ENCODE assay signal across 19 mouse cellular contexts in genomic region chr17:26608877-26609276, GRCm38 (mm10). TPM values are rescaled to one million over a fixed set of nuclear protein-coding genes. Genes with fewer than 3 reads are reported as not detected.
DNase-seq lines count a peak whose midpoint lies in the region; ATAC-seq and TF ChIP-seq lines count a peak whose summit lies in the region.
"Had no signal": no experiment of that assay in that cellular context is flagged by ENCODE, and none has a peak within 500 bp of the region (broad histone marks: within the 10 kb centered on the region; RNA-seq: fewer than 3 reads in every experiment).

No protein-coding gene starts in this region.

- no peak for TF ChIP-seq POLR2A in embryonic fibroblast, embryonic 13.5 days (IDR thresholded peaks at IDR 0.05; ENCODE audit: low read depth, low read length)

- H3K27ac ChIP-seq in heart, embryonic 12.5 days (ENCODE audit: poor library complexity, severe bottlenecking): peak overlapping the region; percentile 17; the same call in 1 of the 2 replicates
- 0 out of 2 replicates have a peak overlapping the region, but pooled peaks have one; percentile 2 for H3K27ac ChIP-seq in liver, embryonic 11.5 days (ENCODE audit: low read depth, low read length)
- peak overlapping the region; percentile 32; the same call in 1 of the 2 replicates for H3K27ac ChIP-seq in embryonic fibroblast, embryonic 13.5 days (ENCODE audit: insufficient read depth, low read length)
- H3K27ac ChIP-seq in neural tube, embryonic 15.5 days (replicated peaks): no peak overlapping the region
- no peak overlapping the region for H3K27ac ChIP-seq in hindbrain, embryonic 16.5 days (ENCODE audit: low read depth, low read length)
- H3K27ac ChIP-seq: embryonic facial prominence, embryonic 13.5 days; forebrain, embryonic 15.5 days; hindbrain, embryonic 15.5 days; limb, embryonic 13.5 days; stomach, embryonic 15.5 days had no signal

- H3K4me2 ChIP-seq in heart, embryonic 12.5 days: no peak overlapping the region
- no peak overlapping the region for H3K4me2 ChIP-seq in liver, embryonic 11.5 days
- H3K4me2 ChIP-seq in neural tube, embryonic 15.5 days: no peak overlapping the region
- H3K4me2 ChIP-seq in hindbrain, embryonic 16.5 days (ENCODE audit: low read length): no peak overlapping the region
- H3K4me2 ChIP-seq: embryonic facial prominence, embryonic 13.5 days; forebrain, embryonic 15.5 days; hindbrain, embryonic 15.5 days; limb, embryonic 13.5 days; stomach, embryonic 15.5 days had no signal

- H3K27me3 ChIP-seq in heart, embryonic 12.5 days (replicated peaks): no peaks in the 10 kb centered on the region
- no peaks in the 10 kb centered on the region for H3K27me3 ChIP-seq in liver, embryonic 11.5 days (replicated peaks; ENCODE audit: control insufficient read depth, insufficient read depth, low read length)
- no peaks in the 10 kb centered on the region for H3K27me3 ChIP-seq in neural tube, embryonic 15.5 days (replicated peaks)
- H3K27me3 ChIP-seq in hindbrain, embryonic 16.5 days (replicated peaks; ENCODE audit: control insufficient read depth, insufficient read depth, low read length): no peaks in the 10 kb centered on the region
- H3K27me3 ChIP-seq: embryonic facial prominence, embryonic 13.5 days; forebrain, embryonic 15.5 days; hindbrain, embryonic 15.5 days; limb, embryonic 13.5 days; megakaryocyte, embryonic 14.5 days; stomach, embryonic 15.5 days had no signal

- no peak overlapping the region for H3K9ac ChIP-seq in heart, embryonic 12.5 days
- no peak overlapping the region for H3K9ac ChIP-seq in liver, embryonic 11.5 days (ENCODE audit: low read depth, low read length)
- H3K9ac ChIP-seq in neural tube, embryonic 15.5 days (replicated peaks): no peak overlapping the region
- H3K9ac ChIP-seq in hindbrain, embryonic 16.5 days (ENCODE audit: low read depth, low read length): no peak overlapping the region
- H3K9ac ChIP-seq: embryonic facial prominence, embryonic 13.5 days; forebrain, embryonic 15.5 days; hindbrain, embryonic 15.5 days; limb, embryonic 13.5 days; stomach, embryonic 15.5 days had no signal

- DNase-seq in heart, adult 9 months (ENCODE audit: low spot score in 2 of 2): no peak
- DNase-seq in liver, embryonic 11.5 days (ENCODE audit: low spot score): no peak
- DNase-seq in liver: no peak
- DNase-seq: adrenal gland, adult 2 months; lung, adult 2 months; midbrain, embryonic 14.5 days; right cerebral cortex, postnatal 25 days had no signal

- WGBS in heart, embryonic 12.5 days: 83% methylated on average over 8 of the region's 8 CpGs
- WGBS in liver, embryonic 11.5 days: 87% methylated on average over 8 of the region's 8 CpGs
- WGBS in neural tube, embryonic 15.5 days: over 99% methylated on average over 8 of the region's 8 CpGs
- WGBS in hindbrain, embryonic 16.5 days: 93% methylated on average over 6 of the region's 8 CpGs

- H3K36me3 ChIP-seq in heart, embryonic 12.5 days: peaks cover 38% of the 10 kb centered on the region
- H3K36me3 ChIP-seq in liver, embryonic 11.5 days (ENCODE audit: control insufficient read depth, insufficient read depth, low read length): peaks cover 14% of the 10 kb centered on the region
- peaks cover 24% of the 10 kb centered on the region for H3K36me3 ChIP-seq in neural tube, embryonic 15.5 days
- H3K36me3 ChIP-seq in hindbrain, embryonic 16.5 days (ENCODE audit: control insufficient read depth, insufficient read depth, low read length): peaks cover 3% of the 10 kb centered on the region; the same call in 1 of the 2 replicates

- TF ChIP-seq CTCF in embryonic fibroblast, embryonic 13.5 days (IDR thresholded peaks at IDR 0.05; ENCODE audit: borderline replicate concordance, insufficient read depth, low read length): no peak

- H3K4me1 ChIP-seq in heart, embryonic 12.5 days (replicated peaks): peaks cover 44% of the 10 kb centered on the region
- H3K4me1 ChIP-seq in liver, embryonic 11.5 days (replicated peaks; ENCODE audit: control insufficient read depth, insufficient read depth, low read length): no peaks in the 10 kb centered on the region; the same call in 1 of the 2 replicates
- H3K4me1 ChIP-seq in embryonic fibroblast, embryonic 13.5 days (ENCODE audit: control insufficient read depth, insufficient read depth, low read length): peaks cover 36% of the 10 kb centered on the region
- H3K4me1 ChIP-seq in neural tube, embryonic 15.5 days: peaks cover 11% of the 10 kb centered on the region
- H3K4me1 ChIP-seq in hindbrain, embryonic 16.5 days (ENCODE audit: control insufficient read depth, insufficient read depth, low read depth, low read length): peaks cover 3% of the 10 kb centered on the region; the same call in 1 of the 2 replicates
- H3K4me1 ChIP-seq: stomach, embryonic 15.5 days had no signal

- 0 out of 2 replicates have a peak, but pooled peaks have one; percentile 47 for ATAC-seq in heart, embryonic 12.5 days (ENCODE audit: insufficient number of reproducible peaks, low FRiP score)
- 0 out of 2 replicates have a peak, but pooled peaks have one; percentile 29 for ATAC-seq in liver, embryonic 11.5 days (replicated peaks; ENCODE audit: low FRiP score)
- no peak for ATAC-seq in neural tube, embryonic 15.5 days (ENCODE audit: low FRiP score)
- ATAC-seq in hindbrain, embryonic 16.5 days: no peak
- ATAC-seq: forebrain, embryonic 15.5 days; intestine, embryonic 16.5 days had no signal

- no peak overlapping the region for H3K4me3 ChIP-seq in heart, embryonic 12.5 days
- H3K4me3 ChIP-seq in liver, embryonic 11.5 days (ENCODE audit: low read depth, low read length): no peak overlapping the region
- no peak overlapping the region for H3K4me3 ChIP-seq in embryonic fibroblast, embryonic 13.5 days (ENCODE audit: insufficient read depth, low read length)
- no peak overlapping the region for H3K4me3 ChIP-seq in neural tube, embryonic 15.5 days (replicated peaks)
- no peak overlapping the region for H3K4me3 ChIP-seq in hindbrain, embryonic 16.5 days (ENCODE audit: low read length)
- H3K4me3 ChIP-seq: embryonic facial prominence, embryonic 13.5 days; forebrain, embryonic 15.5 days; hindbrain, embryonic 15.5 days; limb, embryonic 13.5 days; megakaryocyte, embryonic 14.5 days; myocyte; stomach, embryonic 15.5 days had no signal

- H3K9me3 ChIP-seq in heart, embryonic 12.5 days (replicated peaks): no peaks in the 10 kb centered on the region
- no peaks in the 10 kb centered on the region for H3K9me3 ChIP-seq in liver, embryonic 11.5 days (ENCODE audit: control insufficient read depth, low read length)
- no peaks in the 10 kb centered on the region for H3K9me3 ChIP-seq in neural tube, embryonic 15.5 days (replicated peaks)
- H3K9me3 ChIP-seq in hindbrain, embryonic 16.5 days (ENCODE audit: control insufficient read depth, low read length): no peaks in the 10 kb centered on the region
- H3K9me3 ChIP-seq: embryonic facial prominence, embryonic 13.5 days; forebrain, embryonic 15.5 days; hindbrain, embryonic 15.5 days; limb, embryonic 13.5 days; megakaryocyte, embryonic 14.5 days; stomach, embryonic 15.5 days had no signal

RNA-seq across cellular contexts. Expression of gene Dusp1, which starts 46.9 kb away (rescaled TPM):
- polyA plus RNA-seq in heart, embryonic 12.5 days (2016; fragmentation: Nextera tagmentation; extraction: Ambion mirVana): 36.2 and 38.7 TPM in 2 replicates
- polyA plus RNA-seq in liver, embryonic 11.5 days (2014; fragmentation: Nextera tagmentation; extraction: Ambion mirVana): 18.6 and 22.7 TPM in 2 replicates
- 36.3 and 60.1 TPM in 2 replicates for polyA plus RNA-seq in embryonic fibroblast, embryonic 13.5 days (2011; ENCODE audit: insufficient read length, low read depth, missing spikeins)
- 25.0 and 25.8 TPM in 2 replicates for polyA plus RNA-seq in neural tube, embryonic 15.5 days (2015; fragmentation: Nextera tagmentation; extraction: Ambion mirVana)
- 27.1 and 29.0 TPM in 2 replicates for polyA plus RNA-seq in hindbrain, embryonic 16.5 days (2015; fragmentation: Nextera tagmentation; extraction: Ambion mirVana)

RNA-seq across cellular contexts. Expression of gene Ergic1, which starts 47.6 kb away (rescaled TPM):
- 115 and 121 TPM in 2 replicates for polyA plus RNA-seq in heart, embryonic 12.5 days (2016; fragmentation: Nextera tagmentation; extraction: Ambion mirVana)
- 89.5 and 96.1 TPM in 2 replicates for polyA plus RNA-seq in liver, embryonic 11.5 days (2014; fragmentation: Nextera tagmentation; extraction: Ambion mirVana)
- polyA plus RNA-seq in embryonic fibroblast, embryonic 13.5 days (2011; ENCODE audit: insufficient read length, low read depth, missing spikeins): 376 and 420 TPM in 2 replicates
- 89.7 and 101 TPM in 2 replicates for polyA plus RNA-seq in neural tube, embryonic 15.5 days (2015; fragmentation: Nextera tagmentation; extraction: Ambion mirVana)
- 97.0 and 106 TPM in 2 replicates for polyA plus RNA-seq in hindbrain, embryonic 16.5 days (2015; fragmentation: Nextera tagmentation; extraction: Ambion mirVana)

RNA-seq across cellular contexts. Expression of gene Atp6v0e, which starts 54.2 kb away (rescaled TPM):
- 176 and 193 TPM in 2 replicates for polyA plus RNA-seq in heart, embryonic 12.5 days (2016; fragmentation: Nextera tagmentation; extraction: Ambion mirVana)
- 244 and 245 TPM in 2 replicates for polyA plus RNA-seq in liver, embryonic 11.5 days (2014; fragmentation: Nextera tagmentation; extraction: Ambion mirVana)
- polyA plus RNA-seq in embryonic fibroblast, embryonic 13.5 days (2011; ENCODE audit: insufficient read length, low read depth, missing spikeins): 174 and 192 TPM in 2 replicates
- 85.8 and 114 TPM in 2 replicates for polyA plus RNA-seq in neural tube, embryonic 15.5 days (2015; fragmentation: Nextera tagmentation; extraction: Ambion mirVana)
- polyA plus RNA-seq in hindbrain, embryonic 16.5 days (2015; fragmentation: Nextera tagmentation; extraction: Ambion mirVana): 98.0 and 99.8 TPM in 2 replicates

Comparison
In these comparisons a context has a peak if more than half of its experiments do, and no peak if none do; other contexts are left out.
1. ATAC-seq: peak in heart, embryonic 12.5 days (single experiment) and liver, embryonic 11.5 days (single experiment); none in neural tube, embryonic 15.5 days (single experiment) and hindbrain, embryonic 16.5 days (single experiment).
2. H3K27ac ChIP-seq: peak in heart, embryonic 12.5 days (single experiment), liver, embryonic 11.5 days (single experiment) and embryonic fibroblast, embryonic 13.5 days (single experiment); none in neural tube, embryonic 15.5 days (single experiment) and hindbrain, embryonic 16.5 days (single experiment).